Mouse (Mus musculus) MEL (cell line): ENCODE results near the gene Tesk1.

ENCODE experiments used
- E2F4 ChIP-seq: IDR thresholded peaks from 2 replicates; pipeline ENCODE4 v1.6.1; 2011; ENCODE audit warnings: low read depth, low read length, improper control_type of control experiment, borderline replicate concordance
- EP300 ChIP-seq, 2 experiments: IDR thresholded peaks; 2 replicates each; pipeline ENCODE4 v1.6.1; 2011; ENCODE audit warnings: improper control_type of control experiment in 2 of 2, low read length in 2 of 2, low read depth in 1 of 2, mild to moderate bottlenecking in 1 of 2
- HCFC1 ChIP-seq: IDR thresholded peaks from 2 replicates; pipeline ENCODE4 v1.6.1; 2012; ENCODE audit warnings: low read depth, mild to moderate bottlenecking, inconsistent platforms, low read length, improper control_type of control experiment, moderate library complexity
- POLR2A ChIP-seq, 2 experiments: IDR thresholded peaks; 2 replicates each; pipeline ENCODE4 v1.6.1; 2011 to 2012; ENCODE audit warnings: low read length in 2 of 2, mild to moderate bottlenecking in 2 of 2, control low read depth in 1 of 2, improper control_type of control experiment in 1 of 2, low read depth in 1 of 2, moderate library complexity in 1 of 2; ENCODE audit not compliant: control insufficient read depth in 1 of 2, insufficient read depth in 1 of 2, poor library complexity in 1 of 2
- TBP ChIP-seq: IDR thresholded peaks from 2 replicates; pipeline ENCODE4 v1.8.0; 2011; ENCODE audit warnings: low read depth, low read length, improper control_type of control experiment
- UBTF ChIP-seq: IDR thresholded peaks from 2 replicates; pipeline ENCODE4 v1.6.1; 2012; ENCODE audit warnings: low read depth, mild to moderate bottlenecking, inconsistent platforms, low read length, improper control_type of control experiment, moderate library complexity, borderline replicate concordance; ENCODE audit not compliant: insufficient read depth
- USF1 ChIP-seq: IDR thresholded peaks from 2 replicates; pipeline ENCODE4 v1.6.1; 2014; ENCODE audit warnings: low read depth, mild to moderate bottlenecking, inconsistent platforms, low read length, improper control_type of control experiment, moderate library complexity

- no peak for TF ChIP-seq EP300 (IDR thresholded peaks at IDR 0.05; ENCODE audit: low read depth in 1 of 2, low read length in 2 of 2)
- no peak for TF ChIP-seq E2F4
- no peak for TF ChIP-seq USF1
- no peak for TF ChIP-seq POLR2A (IDR thresholded peaks at IDR 0.05; ENCODE audit: control insufficient read depth in 1 of 2, insufficient read depth in 1 of 2, low read depth in 1 of 2, low read length in 2 of 2, poor library complexity in 1 of 2)
- no peak for TF ChIP-seq HCFC1
- TF ChIP-seq UBTF: no peak
- no peak for TF ChIP-seq TBP
Observed at GRCm38 (mm10) chr4:43473636-43474035, 31.9 kb downstream of the Tesk1 start.
